Mouse (Mus musculus) embryonic facial prominence, embryonic 11.5 days (tissue): ENCODE results near the gene Hps1. TPM values are rescaled to one million over a fixed set of nuclear protein-coding genes. Genes with fewer than 3 reads are reported as not detected.
"Not testable (repeated sequence)": the region's sequence is repeated elsewhere in the genome, so short reads cannot be mapped to it uniquely, and the experiment has no call there.

Experiments
- ATAC-seq: fragments of 200-750 bp; cut with Nextera tagmentation; replicated peaks from 2 replicates; pipeline ENCODE4 v1.8.0; 2017; ENCODE audit warnings: low read depth; ENCODE audit not compliant: insufficient number of reproducible peaks, low FRiP score, low TSS enrichment
- DNase-seq: peaks from one replicate; pipeline ENCODE4 v3.0.0-alpha.2; 2015; ENCODE audit warnings: low spot score
- H3K27ac ChIP-seq: fragments of 300-500 bp; sonication (generic); replicated peaks from 2 replicates; pipeline ENCODE4 v1.5.1; 2014; ENCODE audit warnings: mild to moderate bottlenecking, low read depth, low read length, control low read depth
- H3K27me3 ChIP-seq: fragments of 300-500 bp; sonication (generic); 2 replicates; pipeline ENCODE4 v1.6.1; 2014; ENCODE audit warnings: mild to moderate bottlenecking, low read length, moderate library complexity, mixed read lengths; ENCODE audit not compliant: control insufficient read depth, insufficient read depth
- H3K36me3 ChIP-seq: fragments of 300-500 bp; sonication (generic); replicated peaks from 2 replicates; pipeline ENCODE4 v1.6.1; 2014; ENCODE audit warnings: low read depth, mild to moderate bottlenecking, low read length, moderate library complexity, mixed read lengths; ENCODE audit not compliant: control insufficient read depth, insufficient read depth
- H3K4me1 ChIP-seq: fragments of 300-500 bp; sonication (generic); 2 replicates; pipeline ENCODE4 v1.6.1; 2014; ENCODE audit warnings: low read length, mixed read lengths; ENCODE audit not compliant: control insufficient read depth, insufficient read depth
- H3K4me2 ChIP-seq: fragments of 300-500 bp; sonication (generic); 2 replicates; pipeline ENCODE4 v1.6.1; 2014; ENCODE audit warnings: low read depth, mild to moderate bottlenecking, control low read depth, low read length, moderate library complexity
- H3K4me3 ChIP-seq: fragments of 300-500 bp; sonication (generic); 2 replicates; pipeline ENCODE4 v1.5.1; 2014; ENCODE audit warnings: low read depth, low read length, control low read depth
- H3K9ac ChIP-seq: fragments of 300-500 bp; sonication (generic); replicated peaks from 2 replicates; pipeline ENCODE4 v1.6.1; 2014; ENCODE audit warnings: mild to moderate bottlenecking, control low read depth, low read length
- H3K9me3 ChIP-seq: fragments of 300-500 bp; sonication (generic); replicated peaks from 2 replicates; pipeline ENCODE4 v1.6.1; 2016; ENCODE audit warnings: mild to moderate bottlenecking, low read length, inconsistent platforms, mixed read lengths; ENCODE audit not compliant: control insufficient read depth
- WGBS: fragments of 180-500 bp; shearing (Covaris S2); extraction: QIAGEN DNeasy Blood & Tissue Kit; methylation state at CpG from one replicate; pipeline ENCODE4 v1.1.7; 2014; 5-methylcytosine and 5-hydroxymethylcytosine counted together
- polyA plus RNA-seq: library from polyadenylated mRNA; unstranded; fragments of >200 nt; fragmentation: Nextera tagmentation; extraction: Ambion mirVana; gene quantifications from 2 replicates; pipeline ENCODE4 v1.2.1, GENCODE M21; 2014

The Hps1 gene
- polyA plus RNA-seq, 1 experiment from 2014 or later, result 7.5 TPM

- Histone ChIP-seq H3K9ac (no peak overlapping the region), H3K36me3 (no peaks in the 10 kb centered on the region), H3K4me3 (no peak overlapping the region), H3K9me3 (no peaks in the 10 kb centered on the region), H3K4me1 (peaks cover 3% of the 10 kb centered on the region; the same call in 1 of the 2 replicates), H3K27me3 (no peaks in the 10 kb centered on the region), H3K27ac (no peak overlapping the region), H3K4me2 (no peak overlapping the region)
- DNase-seq (no peak), ATAC-seq (no peak)
- 64% methylated on average over 2 of the region's 2 CpGs for WGBS
Measured at GRCm38 (mm10) chr19:42797866-42798265, 18.1 kb upstream of the Hps1 start.

GRCm38 (mm10) chr19:42795801-42796200 lies 16.0 kb upstream of the Hps1 start:
- Histone ChIP-seq H3K27ac (0 out of 2 replicates have a peak overlapping the region, but pooled peaks have one; percentile 1), H3K36me3 (no peaks in the 10 kb centered on the region), H3K27me3 (no peaks in the 10 kb centered on the region), H3K4me1 (peaks cover 3% of the 10 kb centered on the region; the same call in 1 of the 2 replicates), H3K4me2 (peak overlapping the region; percentile 74), H3K9me3 (no peaks in the 10 kb centered on the region), H3K9ac (no peak overlapping the region), H3K4me3 (no peak overlapping the region)
- 26% methylated on average over 9 of the region's 9 CpGs for WGBS
- ATAC-seq, result no peak
- DNase-seq, result no peak

GRCm38 (mm10) chr19:42794914-42795613 lies 15.3 kb upstream of the Hps1 start:
- Histone ChIP-seq H3K36me3 (no peaks in the 10 kb centered on the region), H3K9ac (peak overlapping the region; percentile 57), H3K4me1 (peaks cover 3% of the 10 kb centered on the region; the same call in 1 of the 2 replicates), H3K27me3 (no peaks in the 10 kb centered on the region), H3K4me2 (peak overlapping the region; percentile 74), H3K9me3 (no peaks in the 10 kb centered on the region), H3K27ac (no peak overlapping the region), H3K4me3 (peak overlapping the region; percentile 28)
- peak; percentile 77 for ATAC-seq
- DNase-seq, result peak; percentile 96
- 3% methylated on average over 31 of the region's 31 CpGs for WGBS

- H3K4me1 ChIP-seq, result no peaks in the 10 kb centered on the region
- H3K9me3 ChIP-seq, result no peaks in the 10 kb centered on the region
- ATAC-seq (no peak), DNase-seq (no peak)
- no peak overlapping the region for H3K27ac ChIP-seq
- H3K36me3 ChIP-seq, result no peaks in the 10 kb centered on the region
- no peak overlapping the region for H3K9ac ChIP-seq
- H3K4me3 ChIP-seq, result no peak overlapping the region
- H3K4me2 ChIP-seq, result no peak overlapping the region
- H3K27me3 ChIP-seq, result no peaks in the 10 kb centered on the region
- 50% methylated on average over 5 of the region's 5 CpGs for WGBS
Measured at GRCm38 (mm10) chr19:42788311-42788710, 8.5 kb upstream of the Hps1 start.

- H3K4me3 ChIP-seq, result no peak overlapping the region
- H3K27ac ChIP-seq, result no peak overlapping the region
- no peaks in the 10 kb centered on the region for H3K9me3 ChIP-seq
Measured at GRCm38 (mm10) chr19:42785562-42786220, 5.9 kb upstream of the Hps1 start.

GRCm38 (mm10) chr19:42785129-42785528 lies 5.4 kb upstream of the Hps1 start:
- DNase-seq (no peak), ATAC-seq (no peak)
- no peaks in the 10 kb centered on the region for H3K9me3 ChIP-seq
- no peaks in the 10 kb centered on the region for H3K36me3 ChIP-seq
- no peak overlapping the region for H3K27ac ChIP-seq
- no peak overlapping the region for H3K9ac ChIP-seq
- H3K4me1 ChIP-seq, result no peaks in the 10 kb centered on the region
- no peak overlapping the region for H3K4me3 ChIP-seq
- H3K4me2 ChIP-seq, result no peak overlapping the region
- no peaks in the 10 kb centered on the region for H3K27me3 ChIP-seq
- 39% methylated on average over 2 of the region's 2 CpGs for WGBS

More at GRCm38 (mm10) chr19:42785562-42786220, 5.9 kb upstream of the Hps1 start:
- ATAC-seq (no peak), DNase-seq (no peak)
- WGBS, result 54% methylated on average over 8 of the region's 8 CpGs
- Histone ChIP-seq H3K4me1 (no peaks in the 10 kb centered on the region), H3K9ac (no peak overlapping the region), H3K36me3 (no peaks in the 10 kb centered on the region), H3K27me3 (no peaks in the 10 kb centered on the region), H3K4me2 (no peak overlapping the region)

- Histone ChIP-seq H3K27ac (peak overlapping the region; percentile 16; the same call in 1 of the 2 replicates), H3K4me3 (peak overlapping the region; percentile 62), H3K4me2 (peak overlapping the region; percentile 61), H3K9ac (peak overlapping the region; percentile 68)
- not testable (repeated sequence) for H3K27me3 ChIP-seq, H3K36me3 ChIP-seq, ATAC-seq, H3K9me3 ChIP-seq, H3K4me1 ChIP-seq
- DNase-seq, result peak; percentile 14
- WGBS, result 50% methylated on average over 7 of the region's 7 CpGs
Measured at GRCm38 (mm10) chr19:42780156-42780538, 369 bp upstream of the Hps1 start.

GRCm38 (mm10) chr19:42777801-42778200 lies 2.0 kb downstream of the Hps1 start:
- Histone ChIP-seq H3K4me1 (no peaks in the 10 kb centered on the region), H3K4me2 (no peak overlapping the region), H3K9ac (no peak overlapping the region), H3K27ac (no peak overlapping the region), H3K36me3 (no peaks in the 10 kb centered on the region), H3K27me3 (no peaks in the 10 kb centered on the region), H3K4me3 (no peak overlapping the region), H3K9me3 (no peaks in the 10 kb centered on the region)
- no peak for ATAC-seq
- DNase-seq, result no peak
- WGBS, result 73% methylated on average over 5 of the region's 5 CpGs
